Mouse (Mus musculus) lung, adult 2 months (tissue): ENCODE results near the gene Col25a1.

Experiments used
- CTCF ChIP-seq: fragments of 200-500 bp; IDR thresholded peaks from 2 replicates; pipeline ENCODE4 v1.5.1; 2011; ENCODE audit warnings: mild to moderate bottlenecking, low read length, control low read depth; ENCODE audit not compliant: insufficient read depth
- POLR2A ChIP-seq: fragments of 200-500 bp; IDR thresholded peaks from 2 replicates; pipeline ENCODE4 v1.6.1; 2011; ENCODE audit warnings: low read depth, mild to moderate bottlenecking, control low read depth, low read length, borderline replicate concordance; ENCODE audit errors: extremely low read depth

DNA sequence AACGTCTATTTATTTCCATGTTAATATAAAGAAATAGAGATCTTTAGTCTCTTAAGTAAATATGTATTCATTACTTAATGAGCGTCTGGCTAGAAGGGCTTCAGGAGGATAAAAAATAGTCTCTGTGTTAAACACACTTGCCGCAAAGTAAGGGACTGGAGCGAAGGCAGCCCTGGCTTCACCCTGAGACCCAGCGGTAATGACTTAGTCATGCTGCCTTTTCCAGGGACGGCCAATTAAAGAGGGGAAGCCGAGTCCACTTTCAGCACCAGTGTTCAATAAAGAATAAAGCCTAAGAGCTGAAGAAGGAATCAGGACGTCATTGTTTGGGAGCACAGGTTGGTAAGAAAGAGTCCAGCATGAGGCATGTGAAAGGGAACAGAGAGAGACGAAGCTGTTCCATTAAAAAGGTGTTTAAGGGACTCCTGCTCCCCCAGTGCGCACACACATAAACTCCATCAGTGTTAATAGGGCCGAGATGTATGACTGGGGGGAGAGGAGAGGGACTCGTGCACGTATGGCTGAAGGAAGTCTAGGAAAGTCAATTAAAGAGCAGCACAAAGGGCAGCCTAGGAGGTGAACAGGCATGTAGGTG lies 30.1 kb downstream of the Col25a1 start:
- no peak for TF ChIP-seq CTCF
- TF ChIP-seq POLR2A: no peak
